Mouse (Mus musculus): ENCODE data around the gene Haus7. TPM values are rescaled to one million over a fixed set of nuclear protein-coding genes. Genes with fewer than 3 reads are reported as not detected.

The Haus7 gene
- polyA plus RNA-seq, 1 experiment from 2014 or later, result 96.2 TPM

DNA sequence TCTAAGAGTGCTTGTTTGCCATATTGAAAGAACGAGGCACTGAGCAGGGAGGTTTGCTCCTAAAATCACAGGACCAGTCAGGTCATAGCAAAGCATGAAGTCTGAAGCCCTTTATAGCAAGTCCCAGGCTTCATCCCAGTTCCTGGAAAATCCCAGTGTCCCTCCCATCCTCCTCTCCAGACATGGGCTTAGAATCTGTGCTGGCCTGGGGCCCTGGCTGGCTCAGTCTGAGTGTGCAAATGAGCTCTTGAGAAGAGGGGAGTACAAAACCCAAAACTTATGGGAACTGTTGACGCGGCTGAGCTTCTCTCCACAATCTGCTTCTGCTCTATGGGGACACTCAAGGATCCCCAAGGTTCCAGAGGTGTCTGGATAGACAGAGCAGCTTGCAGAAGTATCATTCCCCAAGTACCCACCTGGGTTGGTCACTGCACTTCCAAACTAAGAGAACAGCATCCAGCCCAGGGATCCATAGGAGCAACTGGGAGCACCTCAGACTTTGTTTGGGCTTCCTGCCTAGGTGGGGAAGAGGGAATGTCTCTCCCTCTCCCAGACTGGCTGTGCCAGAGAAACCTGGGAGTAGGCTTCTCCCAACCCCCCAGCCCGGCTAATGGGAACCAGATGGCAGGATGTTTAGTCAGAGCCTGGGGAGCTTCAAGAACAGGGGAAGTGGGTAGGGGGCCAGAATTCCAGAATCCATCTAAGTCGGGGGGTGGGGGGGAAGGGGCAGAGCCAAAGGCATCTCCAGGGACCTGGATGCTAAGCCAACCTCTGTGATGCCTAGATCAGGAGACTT lies 8.8 kb upstream of the Haus7 start:
- Histone ChIP-seq H3K9me3 (no peaks in the 10 kb centered on the region), H3K4me1 (peaks cover 27% of the 10 kb centered on the region), H3K27ac (peak overlapping the region; percentile 96), H3K4me2 (peak overlapping the region; percentile 32), H3K9ac (0 out of 2 replicates have a peak overlapping the region, but pooled peaks have one; percentile 44), H3K36me3 (no peaks in the 10 kb centered on the region), H3K27me3 (peaks cover 7% of the 10 kb centered on the region; the same call in 1 of the 2 replicates), H3K4me3 (no peak overlapping the region)
- WGBS, result 48% methylated on average over 5 of the region's 5 CpGs
- ATAC-seq (ENCODE audit: insufficient number of reproducible peaks, insufficient read depth, low FRiP score, low TSS enrichment, low read depth), result peak; percentile 78

DNA sequence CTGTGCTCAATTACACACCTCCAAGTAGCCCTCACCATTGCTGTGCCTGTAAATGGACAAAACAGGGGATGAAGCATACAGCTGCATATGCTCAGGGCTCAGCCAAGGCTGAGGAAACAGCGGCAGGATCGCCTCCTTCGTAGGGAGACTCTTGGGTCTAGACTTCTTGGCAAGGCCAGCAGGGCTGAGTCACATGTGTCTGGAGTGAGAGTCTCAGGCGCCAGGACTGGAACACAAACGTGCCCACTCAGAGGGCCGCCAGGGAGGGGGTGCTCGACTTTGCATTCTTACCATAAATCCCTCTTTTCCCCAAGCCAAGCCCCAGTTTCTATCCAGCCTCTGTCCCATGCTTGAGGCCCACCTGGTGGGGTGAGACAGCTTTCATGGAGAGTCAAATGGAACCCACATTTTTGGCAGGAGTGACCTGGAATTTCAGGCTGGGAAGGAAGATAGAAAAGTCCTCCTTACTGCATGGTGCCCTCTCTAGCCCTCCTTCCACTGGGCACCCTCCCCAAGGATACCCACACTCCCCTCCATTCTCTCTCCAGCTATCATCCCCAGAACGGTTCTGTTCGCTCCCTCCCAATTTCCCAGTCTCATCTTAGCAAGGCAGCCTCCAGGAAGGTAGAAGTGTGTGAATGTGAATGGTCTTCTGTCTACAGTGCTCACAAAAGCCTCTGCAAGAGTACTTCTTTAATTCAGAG lies 6.8 kb upstream of the Haus7 start:
- peak; percentile 48 for ATAC-seq (ENCODE audit: insufficient number of reproducible peaks, insufficient read depth, low FRiP score, low TSS enrichment, low read depth)
- H3K36me3 ChIP-seq, result no peaks in the 10 kb centered on the region
- H3K4me3 ChIP-seq, result no peak overlapping the region
- no peak overlapping the region for H3K4me2 ChIP-seq
- H3K27me3 ChIP-seq, result 0 out of 2 replicates have a peak, but pooled peaks cover 4% of the 10 kb centered on the region
- H3K4me1 ChIP-seq, result peaks cover 27% of the 10 kb centered on the region
- peak overlapping the region; percentile 96 for H3K27ac ChIP-seq
- H3K9me3 ChIP-seq, result no peaks in the 10 kb centered on the region
- WGBS, result 40% methylated on average over 9 of the region's 9 CpGs
- no peak overlapping the region for H3K9ac ChIP-seq

DNA sequence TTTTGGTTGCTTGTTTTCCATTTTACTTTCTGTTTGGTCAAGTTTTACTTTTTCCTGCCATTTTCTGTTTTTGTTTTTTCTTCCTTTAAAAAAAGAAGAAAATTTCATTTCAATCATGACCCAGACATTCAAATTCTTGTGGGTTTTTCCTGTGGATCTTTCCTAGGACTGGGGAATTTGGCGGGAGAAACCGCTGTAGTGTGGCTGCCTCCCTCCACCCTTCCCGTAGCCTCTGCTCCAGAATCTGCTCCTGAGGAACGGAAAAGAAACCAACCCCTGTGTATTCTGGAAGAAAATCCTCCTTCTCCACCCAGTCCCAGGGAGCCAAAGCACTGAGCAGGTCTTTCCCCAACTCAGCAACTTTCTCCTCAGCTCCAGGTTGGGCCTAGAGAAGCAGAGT lies 1.9 kb upstream of the Haus7 start:
- WGBS, result 70% methylated on average over 4 of the region's 4 CpGs
- ATAC-seq (ENCODE audit: insufficient number of reproducible peaks, insufficient read depth, low FRiP score, low TSS enrichment, low read depth), result no peak

GRCm38 (mm10) chrX:73451949-73452348 lies 6.9 kb downstream of the Haus7 start:
- ATAC-seq (ENCODE audit: insufficient number of reproducible peaks, insufficient read depth, low FRiP score, low TSS enrichment, low read depth), result no peak
- Histone ChIP-seq H3K27ac (no peak overlapping the region), H3K9ac (no peak overlapping the region), H3K4me2 (no peak overlapping the region), H3K4me3 (no peak overlapping the region), H3K9me3 (no peaks in the 10 kb centered on the region), H3K36me3 (peaks cover 16% of the 10 kb centered on the region), H3K27me3 (peaks cover 16% of the 10 kb centered on the region; the same call in 1 of the 2 replicates), H3K4me1 (no peaks in the 10 kb centered on the region)
- WGBS, result 23% methylated on average over 2 of the region's 2 CpGs

More for the DNA sequence above, 1.9 kb upstream of the Haus7 start:
- Histone ChIP-seq H3K27me3 (no peaks in the 10 kb centered on the region), H3K4me3 (no peak overlapping the region), H3K4me1 (peaks cover 11% of the 10 kb centered on the region), H3K9ac (no peak overlapping the region), H3K4me2 (no peak overlapping the region), H3K27ac (peak overlapping the region; percentile 57), H3K36me3 (no peaks in the 10 kb centered on the region), H3K9me3 (no peaks in the 10 kb centered on the region)

- H3K4me3 ChIP-seq, result no peak overlapping the region
- 67% methylated on average over 2 of the region's 2 CpGs for WGBS
- H3K4me2 ChIP-seq, result no peak overlapping the region
- H3K27me3 ChIP-seq, result peaks cover 6% of the 10 kb centered on the region; the same call in 1 of the 2 replicates
- H3K9me3 ChIP-seq, result no peaks in the 10 kb centered on the region
- no peaks in the 10 kb centered on the region for H3K4me1 ChIP-seq
- no peak overlapping the region for H3K27ac ChIP-seq
- peaks cover 13% of the 10 kb centered on the region; the same call in 1 of the 2 replicates for H3K36me3 ChIP-seq
- H3K9ac ChIP-seq, result no peak overlapping the region
- ATAC-seq (ENCODE audit: insufficient number of reproducible peaks, insufficient read depth, low FRiP score, low TSS enrichment, low read depth), result no peak
Measured at GRCm38 (mm10) chrX:73441428-73441827, 17.4 kb downstream of the Haus7 start.

DNA sequence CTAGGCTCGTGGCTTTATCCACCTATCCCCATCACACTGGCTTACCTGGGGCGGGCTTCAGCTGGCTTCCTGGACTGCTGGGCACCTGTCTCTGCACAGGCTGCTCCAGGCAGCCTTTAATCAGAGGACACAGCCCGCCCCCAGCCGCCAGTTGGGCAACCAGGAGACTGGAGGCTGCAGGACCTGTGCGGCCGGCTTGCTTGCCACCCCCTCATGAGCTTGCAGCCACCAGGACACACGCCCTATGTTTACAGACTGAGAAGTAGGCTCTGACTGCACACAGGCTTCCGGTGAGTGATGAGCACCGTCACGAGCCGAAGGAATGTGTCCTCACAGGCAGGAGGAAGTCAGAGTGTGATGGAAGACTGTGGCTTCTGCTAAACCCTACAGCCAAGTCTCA lies 23.6 kb downstream of the Haus7 start, which contains the start of gene Trex2:
TSS of gene Trex2 (minus strand) at position 93 of the 400 bp plus-strand sequence.
- H3K36me3 ChIP-seq, result peaks cover 13% of the 10 kb centered on the region; the same call in 1 of the 2 replicates
- WGBS, result 74% methylated on average over 11 of the region's 11 CpGs
- no peak for ATAC-seq (ENCODE audit: insufficient number of reproducible peaks, insufficient read depth, low FRiP score, low TSS enrichment, low read depth)

DNA sequence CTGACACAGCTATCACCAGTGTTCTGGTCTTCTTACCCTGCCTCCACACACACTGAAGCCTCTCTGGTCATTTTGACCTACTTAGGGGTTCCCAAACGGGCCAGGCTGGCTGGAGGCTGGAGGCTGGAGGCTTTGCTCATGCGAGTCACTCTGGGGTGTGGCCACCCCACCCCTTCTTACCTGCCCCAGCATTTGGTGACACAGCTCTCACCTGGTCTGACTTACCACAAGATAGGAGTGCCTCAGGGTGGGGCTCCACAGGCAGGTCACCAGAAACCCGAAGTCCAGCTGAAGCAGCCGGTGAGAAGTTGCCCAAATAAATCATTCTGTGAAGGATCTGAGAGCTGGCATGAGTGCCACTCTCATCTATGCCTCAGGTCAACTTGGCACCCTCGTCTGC lies 26.0 kb downstream of the Haus7 start:
- Histone ChIP-seq H3K27me3 (peaks cover 5% of the 10 kb centered on the region; the same call in 1 of the 2 replicates), H3K4me2 (no peak overlapping the region), H3K36me3 (peaks cover 13% of the 10 kb centered on the region; the same call in 1 of the 2 replicates), H3K4me1 (no peaks in the 10 kb centered on the region), H3K27ac (no peak overlapping the region), H3K9me3 (no peaks in the 10 kb centered on the region), H3K4me3 (no peak overlapping the region), H3K9ac (no peak overlapping the region)
- WGBS, result 75% methylated on average over 5 of the region's 5 CpGs
- no peak for ATAC-seq (ENCODE audit: insufficient number of reproducible peaks, insufficient read depth, low FRiP score, low TSS enrichment, low read depth)

More for the DNA sequence above, 23.6 kb downstream of the Haus7 start, which contains the start of gene Trex2:
- Histone ChIP-seq H3K9me3 (no peaks in the 10 kb centered on the region), H3K27ac (no peak within 1 kb of the TSS), H3K27me3 (peaks cover 3% of the 10 kb centered on the region; the same call in 1 of the 2 replicates), H3K9ac (no peak within 1 kb of the TSS), H3K4me2 (no peak within 1 kb of the TSS), H3K4me3 (no peak within 1 kb of the TSS), H3K4me1 (no peaks in the 10 kb centered on the region)

DNA sequence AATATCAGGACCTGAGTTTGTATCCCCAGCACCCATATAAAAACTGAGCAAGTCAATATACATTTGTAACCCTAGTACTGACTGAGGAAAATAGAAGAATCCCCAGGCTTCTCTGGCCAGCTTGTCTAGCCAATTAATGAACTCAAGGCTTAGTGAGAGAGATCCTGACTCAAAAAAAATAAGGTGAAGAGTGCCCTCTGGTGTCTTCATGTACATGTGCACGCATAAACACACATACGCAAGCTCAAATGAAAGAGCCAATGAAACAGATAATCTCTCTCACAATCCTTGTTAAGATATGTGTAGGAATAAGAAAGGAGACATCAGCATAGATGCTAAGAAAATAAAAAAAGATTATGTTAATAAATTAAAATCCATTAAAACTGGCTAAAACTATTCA lies 28.8 kb downstream of the Haus7 start:
- 81% methylated on average over 2 of the region's 2 CpGs for WGBS
- no peak for ATAC-seq (ENCODE audit: insufficient number of reproducible peaks, insufficient read depth, low FRiP score, low TSS enrichment, low read depth)

DNA sequence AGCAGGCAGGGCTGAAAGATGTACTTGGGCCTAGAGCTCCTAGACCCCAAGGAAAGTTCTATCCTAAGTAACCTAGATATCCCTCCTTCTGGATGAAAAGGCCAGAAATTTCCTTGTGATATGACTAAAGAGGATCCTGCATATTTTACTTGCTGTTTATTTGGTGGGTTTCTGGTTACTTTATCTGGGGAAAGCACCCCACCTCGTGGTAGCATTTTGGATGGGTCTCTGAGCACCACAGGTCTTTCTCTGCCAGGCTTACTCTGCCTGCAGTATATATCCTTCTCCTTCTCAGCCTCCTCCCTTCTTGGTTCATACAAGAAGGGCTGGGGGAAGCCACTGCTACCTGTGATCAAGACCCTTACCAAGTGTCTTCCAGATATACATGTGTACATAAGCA lies 46.1 kb downstream of the Haus7 start:
- no peak for ATAC-seq (ENCODE audit: insufficient number of reproducible peaks, insufficient read depth, low FRiP score, low TSS enrichment, low read depth)
- no peak overlapping the region for H3K4me3 ChIP-seq
- no peaks in the 10 kb centered on the region for H3K4me1 ChIP-seq
- H3K36me3 ChIP-seq, result no peaks in the 10 kb centered on the region
- H3K9me3 ChIP-seq, result no peaks in the 10 kb centered on the region
- no peak overlapping the region for H3K9ac ChIP-seq
- no peak overlapping the region for H3K4me2 ChIP-seq
- H3K27me3 ChIP-seq, result peaks cover 20% of the 10 kb centered on the region
- H3K27ac ChIP-seq, result no peak overlapping the region
- 24% methylated on average over 1 of the region's 1 CpGs for WGBS

More for the DNA sequence above, 28.8 kb downstream of the Haus7 start:
- no peaks in the 10 kb centered on the region for H3K9me3 ChIP-seq
- no peaks in the 10 kb centered on the region for H3K36me3 ChIP-seq
- no peak overlapping the region for H3K27ac ChIP-seq
- H3K4me1 ChIP-seq, result no peaks in the 10 kb centered on the region
- H3K4me2 ChIP-seq, result no peak overlapping the region
- peaks cover 13% of the 10 kb centered on the region; the same call in 1 of the 2 replicates for H3K27me3 ChIP-seq
- H3K4me3 ChIP-seq, result no peak overlapping the region
- H3K9ac ChIP-seq, result no peak overlapping the region

DNA sequence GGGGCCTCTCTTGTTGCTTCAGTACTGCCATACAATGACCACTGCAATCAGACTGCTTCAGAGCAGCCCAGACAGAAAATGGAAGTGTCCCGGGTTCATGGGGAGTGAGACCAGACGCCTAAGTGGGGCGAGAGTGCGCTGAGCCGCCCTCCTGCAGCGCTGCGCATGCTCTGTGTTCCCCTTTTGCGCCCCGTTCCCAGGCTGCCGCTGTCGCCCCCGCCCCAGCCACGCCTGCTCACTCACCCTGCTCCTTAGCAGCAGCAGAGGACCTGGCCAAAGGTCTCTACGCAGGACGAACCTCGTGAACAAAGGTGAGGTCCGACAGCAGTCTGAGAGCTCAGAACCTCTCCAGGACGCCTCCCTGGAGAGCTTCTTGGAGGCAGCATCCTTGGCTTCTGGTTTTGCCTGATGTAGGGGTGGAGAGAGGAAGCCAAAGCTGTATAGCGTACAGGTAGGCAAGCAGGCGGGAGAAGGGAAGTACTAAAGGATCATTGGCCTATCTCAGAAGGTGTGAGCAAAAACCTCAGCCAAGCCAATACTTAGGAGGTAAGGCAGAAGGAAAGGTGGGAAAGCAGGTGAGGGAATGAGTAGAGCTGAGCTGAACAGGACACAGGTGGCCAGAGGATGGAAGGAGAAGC lies 47.8 kb downstream of the Haus7 start, which contains the start of gene Zfp92:
TSS of gene Zfp92 (plus strand) at position 217 of the 638 bp plus-strand sequence.
- peak within 1 kb of the TSS; percentile 37 for H3K4me3 ChIP-seq
- no peak within 1 kb of the TSS for H3K27ac ChIP-seq
- H3K4me2 ChIP-seq, result peak within 1 kb of the TSS; percentile 62
- WGBS, result 31% methylated on average over 20 of the region's 20 CpGs
- H3K27me3 ChIP-seq, result peaks cover 22% of the 10 kb centered on the region
- H3K36me3 ChIP-seq, result no peaks in the 10 kb centered on the region
- no peak for ATAC-seq (ENCODE audit: insufficient number of reproducible peaks, insufficient read depth, low FRiP score, low TSS enrichment, low read depth)
- H3K9ac ChIP-seq, result peak within 1 kb of the TSS; percentile 52; the same call in 1 of the 2 replicates
- H3K9me3 ChIP-seq, result no peaks in the 10 kb centered on the region
- H3K4me1 ChIP-seq, result no peaks in the 10 kb centered on the region

- Histone ChIP-seq H3K9ac (no peak overlapping the region), H3K4me2 (no peak overlapping the region), H3K36me3 (no peaks in the 10 kb centered on the region), H3K27ac (no peak overlapping the region), H3K4me3 (no peak overlapping the region), H3K9me3 (no peaks in the 10 kb centered on the region), H3K27me3 (peaks cover 7% of the 10 kb centered on the region), H3K4me1 (no peaks in the 10 kb centered on the region)
- ATAC-seq (ENCODE audit: insufficient number of reproducible peaks, insufficient read depth, low FRiP score, low TSS enrichment, low read depth), result no peak
- WGBS, result 91% methylated on average over 12 of the region's 12 CpGs
Measured at GRCm38 (mm10) chrX:73401616-73402015, 57.2 kb downstream of the Haus7 start.

Data from embryonic facial prominence, embryonic 13.5 days (tissue).